In genomic region chr19:8880311-8881033, GRCm38 (mm10) we compare ENCODE assay signal across 8 mouse cellular contexts. TPM values are rescaled to one million over a fixed set of nuclear protein-coding genes. Genes with fewer than 3 reads are reported as not detected.
DNase-seq lines count a peak whose midpoint lies in the region; ATAC-seq lines count a peak whose summit lies in the region.

Uqcc3 (minus strand) TSS chr19:8880923.

- peak within 1 kb of the TSS; percentile 87 for H3K4me3 ChIP-seq in hindbrain, embryonic 15.5 days

- H3K27me3 ChIP-seq in hindbrain, embryonic 15.5 days: no peaks in the 10 kb centered on the region

- peak; percentile 89 for DNase-seq in ZHBTc4 (ENCODE audit: low read depth, low spot score)
- DNase-seq in cerebellum, postnatal 4 days (ENCODE audit: low spot score in 2 of 2): peak; percentile 73 to 84
- peak; percentile 91 for DNase-seq in gastrocnemius, adult 18-20 months (ENCODE audit: low spot score)
- peak; percentile 83 for DNase-seq in left cerebral cortex, adult 11 months (ENCODE audit: low spot score)
- peak; percentile 96 for DNase-seq in lung, postnatal 36 days
- DNase-seq in retina, embryonic 14.5 days (ENCODE audit: low spot score): peak; percentile 92
- DNase-seq in thymus, postnatal 36 days: peak; percentile 89 to 93

- H3K4me1 ChIP-seq in hindbrain, embryonic 15.5 days (replicated peaks): peaks cover 14% of the 10 kb centered on the region

- WGBS in hindbrain, embryonic 15.5 days: under 1% methylated on average over 42 of the region's 42 CpGs

- ATAC-seq in hindbrain, embryonic 15.5 days (ENCODE audit: low FRiP score, low read depth): peak; percentile 96

- H3K9me3 ChIP-seq in hindbrain, embryonic 15.5 days: no peaks in the 10 kb centered on the region

- H3K4me2 ChIP-seq in hindbrain, embryonic 15.5 days: peak within 1 kb of the TSS; percentile 92

- H3K9ac ChIP-seq in hindbrain, embryonic 15.5 days: peak within 1 kb of the TSS; percentile 94

- peak within 1 kb of the TSS; percentile 90 for H3K27ac ChIP-seq in hindbrain, embryonic 15.5 days (replicated peaks)

- peaks cover 15% of the 10 kb centered on the region for H3K36me3 ChIP-seq in hindbrain, embryonic 15.5 days

RNA-seq across cellular contexts. Expression of gene Uqcc3, which starts in this region (rescaled TPM):
- total RNA-seq in gastrocnemius, adult 18-20 months (2021): 10 to 100 TPM; 57.2 to 63.9 TPM
- 60.2 and 61.5 TPM in 2 replicates for polyA plus RNA-seq in hindbrain, embryonic 15.5 days (2015; fragmentation: Nextera tagmentation; extraction: Ambion mirVana)

Comparison
In these comparisons a context has a peak if more than half of its experiments do, and no peak if none do; other contexts are left out.
1. Peak in every context shown above with its lines: DNase-seq, ATAC-seq, H3K4me3 ChIP-seq and H3K27ac ChIP-seq.